Mouse (Mus musculus) heart, postnatal 25 days (tissue): ENCODE measurements around the gene Ifrd1. TPM values are rescaled to one million over a fixed set of nuclear protein-coding genes. Genes with fewer than 3 reads are reported as not detected.

Source experiments
- microRNA-seq: library from miRNA; unstranded; fragments of <30 nt; microRNA quantifications from one replicate; pipeline ENCODE4 v1.2.0, GENCODE M21; 2022
- total RNA-seq, 2 experiments: library from RNA; stranded (reverse); gene quantifications; 2 replicates each; pipeline ENCODE4 v1.2.3; 2021

Ifrd1 gene
- total RNA-seq, 2 experiments from 2014 or later = 75.2 to 75.9 TPM

Small RNA genes within 50 kb of the gene (microRNA-seq; reads per million reads assigned to microRNA genes)
- 5.6 reads per million, percentile 16 among the genes with 10 or more reads in this experiment for gene Mir1938

Other genes starting within 250 kb of the Ifrd1 start
- gene Arl4a, start 210.5 kb downstream of the Ifrd1 start, total RNA-seq = 10 to 100 TPM; 19.6 to 22.0 TPM
- gene Scin, start 114.3 kb downstream of the Ifrd1 start, total RNA-seq = 1 to 10 TPM in 1 of 2 experiments, under 1 TPM in 1; 0.94 to 1.2 TPM
- 10 to 100 TPM; 40.6 to 43.2 TPM for gene Lsmem1, start 49.0 kb downstream of the Ifrd1 start, total RNA-seq
- 10 to 100 TPM; 11.0 to 11.7 TPM for gene Zfp277, start 197.4 kb upstream of the Ifrd1 start, total RNA-seq
- gene Dock4, start 197.4 kb upstream of the Ifrd1 start, total RNA-seq = 10 to 100 TPM; 11.7 to 12.9 TPM